Mouse (Mus musculus): Measurements from ENCODE around the gene Slc12a4.
"Not testable (repeated sequence)": the region's sequence is repeated elsewhere in the genome, so short reads cannot be mapped to it uniquely, and the experiment has no call there.

The Slc12a4 gene

GRCm38 (mm10) chr8:105965905-105966341, at the start of gene Slc12a4:
TSS of gene Slc12a4 (minus strand) at chr8:105966097.
- in situ Hi-C loops (cut with MboI, MseI) = no loop called here

GRCm38 (mm10) chr8:106012203-106012602, 46.3 kb upstream of the Slc12a4 start:
- in situ Hi-C loops (cut with MboI, MseI) = loop anchor here in 1 of 2 experiments (25.0 kb wide), 1 partner anchor 1375 kb away; the partner anchor contains the start of genes Ciao2b and Rrad

- in situ Hi-C loops (cut with MboI, MseI) = loop anchor here in 1 of 2 experiments (25.0 kb wide), 1 partner anchor 1374 kb away; the partner anchor contains the start of genes Ciao2b and Rrad
These were observed 45.7 kb upstream of the Slc12a4 start, which contains the start of gene Ddx28 for GRCm38 (mm10) chr8:106011643-106011986. TSS of gene Ddx28 (minus strand) at chr8:106011882.

- in situ Hi-C loops (cut with MboI, MseI) = loop anchor here in 1 of 2 experiments (25.0 kb wide), 1 partner anchor 1374 kb away; the partner anchor contains the start of genes Ciao2b and Rrad
These were observed 45.1 kb upstream of the Slc12a4 start for GRCm38 (mm10) chr8:106010748-106011642.

- in situ Hi-C loops (cut with MboI, MseI) = loop anchor here in 1 of 2 experiments (25.0 kb wide), 1 partner anchor 1371 kb away; the partner anchor contains the start of genes Ciao2b and Rrad
These were observed 42.0 kb upstream of the Slc12a4 start for GRCm38 (mm10) chr8:106007891-106008290.

- in situ Hi-C loops (cut with MboI, MseI) = loop anchor here in 1 of 2 experiments (25.0 kb wide), 1 partner anchor 1370 kb away; the partner anchor contains the start of genes Ciao2b and Rrad
These were observed 41.2 kb upstream of the Slc12a4 start for GRCm38 (mm10) chr8:106007135-106007534.

GRCm38 (mm10) chr8:106006413-106006812, 40.5 kb upstream of the Slc12a4 start:
- in situ Hi-C loops (cut with MboI, MseI) = loop anchor here in 1 of 2 experiments (25.0 kb wide), 1 partner anchor 1369 kb away; the partner anchor contains the start of genes Ciao2b and Rrad

- in situ Hi-C loops (cut with MboI, MseI) = loop anchor here in 1 of 2 experiments (25.0 kb wide), 1 partner anchor 1369 kb away; the partner anchor contains the start of genes Ciao2b and Rrad
These were observed 40.0 kb upstream of the Slc12a4 start, which contains the start of gene Dpep2nb for GRCm38 (mm10) chr8:106005875-106006274. TSS of gene Dpep2nb (minus strand) at chr8:106005975.

GRCm38 (mm10) chr8:106004538-106005207, 38.8 kb upstream of the Slc12a4 start:
- in situ Hi-C loops (cut with MboI, MseI) = loop anchor here in 1 of 2 experiments (25.0 kb wide), 1 partner anchor 1367 kb away; the partner anchor contains the start of genes Ciao2b and Rrad

- in situ Hi-C loops (cut with MboI, MseI) = loop anchor here in 1 of 2 experiments (25.0 kb wide), 1 partner anchor 1365 kb away; the partner anchor contains the start of genes Ciao2b and Rrad
These were observed 36.0 kb upstream of the Slc12a4 start for GRCm38 (mm10) chr8:106001908-106002307.

GRCm38 (mm10) chr8:105998971-105999370, 33.1 kb upstream of the Slc12a4 start:
- in situ Hi-C loops (cut with MboI, MseI) = no loop called here

GRCm38 (mm10) chr8:105996359-105996758, 30.5 kb upstream of the Slc12a4 start:
- in situ Hi-C loops (cut with MboI, MseI) = no loop called here

- in situ Hi-C loops (cut with MboI, MseI) = no loop called here
These were observed 27.3 kb upstream of the Slc12a4 start for GRCm38 (mm10) chr8:105993226-105993625.

GRCm38 (mm10) chr8:105992499-105992898, 26.6 kb upstream of the Slc12a4 start:
- in situ Hi-C loops (cut with MboI, MseI) = no loop called here

GRCm38 (mm10) chr8:105991546-105991945, 25.6 kb upstream of the Slc12a4 start:
- in situ Hi-C loops (cut with MboI, MseI) = no loop called here

- in situ Hi-C loops (cut with MboI, MseI) = no loop called here
These were observed 25.0 kb upstream of the Slc12a4 start, which contains the start of gene Dus2 for GRCm38 (mm10) chr8:105990856-105991387. TSS of gene Dus2 (plus strand) at chr8:105991337.

- in situ Hi-C loops (cut with MboI, MseI) = loop anchor here (5.0 kb wide), 1 partner anchor 34 kb away; no protein-coding TSS in a partner anchor
These were observed 22.6 kb upstream of the Slc12a4 start for GRCm38 (mm10) chr8:105988546-105988945.

GRCm38 (mm10) chr8:105983406-105983805, 17.5 kb upstream of the Slc12a4 start:
- in situ Hi-C loops (cut with MboI, MseI) = not testable (repeated sequence)

- in situ Hi-C loops (cut with MboI, MseI) = no loop called here
These were observed 15.2 kb upstream of the Slc12a4 start for GRCm38 (mm10) chr8:105981146-105981545.

GRCm38 (mm10) chr8:105979325-105979724, 13.4 kb upstream of the Slc12a4 start, which contains the start of gene Dpep3:
TSS of gene Dpep3 (minus strand) at chr8:105979429.
- in situ Hi-C loops (cut with MboI, MseI) = no loop called here

- in situ Hi-C loops (cut with MboI, MseI) = no loop called here
These were observed 9.5 kb upstream of the Slc12a4 start for GRCm38 (mm10) chr8:105975363-105975762.

All from T-helper 17 cell (primary cell).